Mouse (Mus musculus) embryonic fibroblast, embryonic 13.5 days (primary cell): Measurements from ENCODE around the gene Nacc2. TPM values are rescaled to one million over a fixed set of nuclear protein-coding genes. Genes with fewer than 3 reads are reported as not detected.
A peak's percentile ranks its signal among the peaks of the same experiment; 100 is the strongest.

Experiments used
- H3K27ac ChIP-seq: 2 replicates; pipeline ENCODE4 v1.5.1; 2012; ENCODE audit warnings: low read length, control low read depth, inconsistent platforms; ENCODE audit not compliant: insufficient read depth
- H3K4me1 ChIP-seq: 2 replicates; pipeline ENCODE4 v1.6.1; 2011; ENCODE audit warnings: low read length; ENCODE audit not compliant: control insufficient read depth, insufficient read depth
- H3K4me3 ChIP-seq: 2 replicates; pipeline ENCODE4 v1.5.1; 2011; ENCODE audit warnings: mild to moderate bottlenecking, control low read depth, low read length; ENCODE audit not compliant: insufficient read depth
- CTCF ChIP-seq: IDR thresholded peaks from 2 replicates; pipeline ENCODE4 v1.5.1; 2011; ENCODE audit warnings: mild to moderate bottlenecking, control low read depth, low read length, moderate library complexity, borderline replicate concordance; ENCODE audit not compliant: insufficient read depth
- POLR2A ChIP-seq: IDR thresholded peaks from 2 replicates; pipeline ENCODE4 v1.6.1; 2011; ENCODE audit warnings: low read depth, mild to moderate bottlenecking, control low read depth, low read length, moderate library complexity
- polyA plus RNA-seq: library from polyadenylated mRNA; stranded (reverse); fragments of >200 nt; gene quantifications from 2 replicates; pipeline ENCODE4 v1.2.4, GENCODE M21; 2011; ENCODE audit warnings: low read depth; ENCODE audit not compliant: missing spikeins, insufficient read length

Nacc2 gene
- polyA plus RNA-seq, result 21.1 and 23.1 TPM in 2 replicates

DNA sequence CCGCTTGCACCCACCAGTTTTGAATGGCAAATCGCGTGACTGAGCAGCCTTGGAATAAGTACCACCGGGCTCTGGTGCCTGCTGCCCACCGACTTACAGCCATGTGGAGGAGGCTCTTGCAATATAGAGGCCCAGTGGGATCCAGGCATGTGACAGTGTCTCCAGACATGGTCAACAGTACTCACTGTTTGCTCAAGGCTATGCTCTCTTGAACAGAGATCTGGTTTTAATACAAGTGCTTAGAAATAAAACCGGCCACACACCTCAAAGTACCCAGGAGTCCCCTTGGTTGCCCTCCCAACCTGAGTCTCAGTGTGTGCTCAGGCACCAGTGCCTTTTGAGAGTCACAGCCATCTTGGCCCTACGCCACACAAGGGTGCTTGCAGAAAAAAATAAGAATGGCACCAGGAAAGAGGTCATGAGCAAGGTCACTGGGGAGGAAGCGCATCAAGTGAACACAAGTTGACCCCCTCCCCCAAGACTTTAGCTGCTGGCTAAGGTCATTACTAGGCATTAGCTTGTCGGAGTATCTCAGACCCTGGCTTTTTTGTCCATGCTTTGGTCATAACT lies at the start of gene Nacc2:
TSS of gene Nacc2 (minus strand) at position 142 of the 570 bp plus-strand sequence.
- H3K27ac ChIP-seq, result peak within 1 kb of the TSS; percentile 7; the same call in 1 of the 2 replicates
- TF ChIP-seq POLR2A (no peak), CTCF (no peak)
- peak within 1 kb of the TSS; percentile 57 for H3K4me3 ChIP-seq
- H3K4me1 ChIP-seq, result peaks cover 10% of the 10 kb centered on the region

DNA sequence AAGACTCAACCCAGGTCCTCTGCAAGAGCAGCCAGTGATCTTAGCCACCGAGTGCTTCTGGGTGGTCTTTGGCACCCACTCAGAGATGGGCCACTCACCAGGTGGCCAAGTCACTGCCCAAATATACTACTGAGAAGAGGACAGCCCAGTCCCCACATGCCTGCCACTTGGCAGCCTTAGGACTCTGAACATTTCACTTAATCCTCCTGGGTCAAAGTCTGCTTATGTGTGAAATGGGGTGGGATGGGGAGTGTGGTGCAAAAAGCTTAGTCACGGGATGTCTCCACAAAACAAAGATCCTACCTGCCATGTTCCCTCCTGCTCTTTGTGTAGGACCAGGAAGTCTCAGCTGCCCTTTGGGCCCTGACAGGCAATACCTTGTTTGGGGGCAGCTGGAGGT lies 49.1 kb upstream of the Nacc2 start:
- TF ChIP-seq CTCF (no peak), POLR2A (no peak)
- Histone ChIP-seq H3K27ac (no peak overlapping the region), H3K4me3 (no peak overlapping the region), H3K4me1 (no peaks in the 10 kb centered on the region)

- TF ChIP-seq CTCF, result no peak
- no peak for TF ChIP-seq POLR2A
- Histone ChIP-seq H3K4me1 (no peaks in the 10 kb centered on the region), H3K4me3 (no peak overlapping the region), H3K27ac (no peak overlapping the region)
These were observed 47.4 kb upstream of the Nacc2 start for GRCm38 (mm10) chr2:26170376-26170775.

DNA sequence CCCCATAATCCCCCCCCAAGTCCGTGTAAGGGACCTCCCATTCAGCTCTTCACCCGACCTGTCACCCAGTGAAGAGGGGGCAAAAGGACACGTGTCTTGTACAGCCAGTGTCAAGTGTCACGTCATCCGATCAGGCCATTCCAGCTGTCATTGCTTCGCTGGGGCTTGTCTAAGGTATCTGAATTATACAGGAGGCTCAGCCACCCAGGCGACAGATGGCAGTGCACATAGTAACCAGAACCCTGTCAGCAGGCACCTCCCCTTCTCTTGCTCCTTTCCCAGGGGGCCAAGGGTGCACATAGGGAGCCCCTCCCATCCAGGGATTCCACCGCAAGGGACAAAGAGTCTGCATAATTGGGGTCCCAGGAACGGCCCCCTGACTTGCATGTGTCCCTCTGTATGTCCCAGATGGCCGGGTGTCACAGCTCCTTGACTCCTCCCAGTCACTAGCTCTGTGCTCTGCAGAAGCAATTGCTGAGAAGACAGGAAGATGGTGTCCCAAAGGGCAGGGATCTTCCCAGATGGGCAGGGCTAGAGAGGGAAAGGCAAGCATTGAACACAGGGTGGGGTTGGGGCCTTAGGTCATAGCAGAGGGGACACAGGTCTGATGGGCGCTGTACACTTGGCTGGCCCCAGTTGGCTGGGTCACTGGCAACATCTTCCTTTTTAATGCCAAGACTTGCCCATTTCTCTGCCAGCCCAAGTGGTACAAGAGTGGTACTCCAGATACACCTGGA lies 46.0 kb upstream of the Nacc2 start:
- Histone ChIP-seq H3K27ac (no peak overlapping the region), H3K4me3 (no peak overlapping the region), H3K4me1 (no peaks in the 10 kb centered on the region)
- TF ChIP-seq POLR2A (no peak), CTCF (no peak)

DNA sequence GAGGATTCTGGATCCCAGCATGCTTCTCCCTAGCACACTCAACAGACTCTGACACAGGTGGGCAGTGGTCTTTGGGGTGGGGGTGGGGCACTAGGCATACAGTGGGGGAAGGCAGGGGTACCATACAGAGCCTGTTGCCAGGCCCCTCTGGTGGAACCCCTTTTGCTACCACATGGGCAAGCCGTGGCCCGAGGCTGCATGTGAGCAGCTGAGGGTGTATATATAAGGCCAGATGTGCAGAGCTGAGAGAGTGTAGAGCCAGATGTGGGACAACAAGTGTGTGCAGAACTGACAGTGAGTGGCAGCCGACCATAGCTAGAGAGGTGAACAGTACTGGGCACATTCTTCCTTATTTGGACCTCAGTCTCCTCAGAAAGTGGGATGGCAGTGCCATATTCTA lies 43.9 kb upstream of the Nacc2 start:
- Histone ChIP-seq H3K27ac (no peak overlapping the region), H3K4me3 (no peak overlapping the region), H3K4me1 (no peaks in the 10 kb centered on the region)
- TF ChIP-seq CTCF (no peak), POLR2A (no peak)

- H3K27ac ChIP-seq, result no peak overlapping the region
- H3K4me3 ChIP-seq, result no peak overlapping the region
- no peak for TF ChIP-seq POLR2A
- no peak for TF ChIP-seq CTCF
- no peaks in the 10 kb centered on the region for H3K4me1 ChIP-seq
These were observed 35.0 kb upstream of the Nacc2 start for GRCm38 (mm10) chr2:26158064-26158463.

DNA sequence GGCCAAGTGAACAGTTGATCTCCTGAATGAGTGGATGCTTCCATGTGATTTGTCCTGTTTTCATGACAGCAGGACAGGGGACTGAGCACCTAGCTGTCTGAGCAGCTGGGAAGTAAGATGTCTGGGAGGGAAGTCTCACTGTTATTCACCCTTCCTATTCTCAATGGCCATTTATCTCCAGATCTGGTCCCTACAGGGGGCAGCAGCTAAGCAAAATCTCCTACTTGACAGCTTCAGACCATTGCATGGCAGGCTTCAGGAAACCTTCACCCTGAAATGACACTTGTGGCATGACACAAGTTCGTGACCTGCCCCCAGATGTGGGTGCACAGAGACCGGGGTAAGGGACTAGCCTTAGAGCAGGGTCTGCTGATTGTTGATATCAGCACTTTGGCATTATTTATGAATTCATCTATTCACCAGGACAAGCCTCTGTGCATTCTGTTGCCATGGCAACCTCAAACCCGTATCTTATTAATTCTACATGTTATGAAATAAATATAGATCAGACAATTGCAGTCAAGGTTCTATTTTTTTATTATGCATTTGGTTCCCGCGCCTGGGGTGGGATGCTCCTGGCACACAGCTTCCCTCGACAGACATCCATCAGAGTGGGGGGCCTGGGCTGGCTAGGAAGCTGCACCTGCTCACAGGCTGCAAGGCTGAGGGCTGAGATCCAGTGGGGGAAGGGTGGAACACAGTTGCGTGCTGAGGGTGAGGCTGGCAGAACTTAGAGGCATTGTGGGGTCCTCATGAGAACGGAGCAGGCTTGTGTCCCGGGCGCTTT lies 33.4 kb upstream of the Nacc2 start:
- Histone ChIP-seq H3K4me3 (no peak overlapping the region), H3K27ac (no peak overlapping the region), H3K4me1 (no peaks in the 10 kb centered on the region)
- TF ChIP-seq POLR2A (no peak), CTCF (no peak)

GRCm38 (mm10) chr2:26155737-26156136 lies 32.7 kb upstream of the Nacc2 start:
- no peak for TF ChIP-seq CTCF
- no peak for TF ChIP-seq POLR2A
- Histone ChIP-seq H3K4me3 (no peak overlapping the region), H3K4me1 (no peaks in the 10 kb centered on the region), H3K27ac (no peak overlapping the region)

- no peak for TF ChIP-seq POLR2A
- TF ChIP-seq CTCF, result no peak
- Histone ChIP-seq H3K4me3 (no peak overlapping the region), H3K4me1 (no peaks in the 10 kb centered on the region), H3K27ac (no peak overlapping the region)
These were observed 31.6 kb upstream of the Nacc2 start for GRCm38 (mm10) chr2:26154586-26154985.

DNA sequence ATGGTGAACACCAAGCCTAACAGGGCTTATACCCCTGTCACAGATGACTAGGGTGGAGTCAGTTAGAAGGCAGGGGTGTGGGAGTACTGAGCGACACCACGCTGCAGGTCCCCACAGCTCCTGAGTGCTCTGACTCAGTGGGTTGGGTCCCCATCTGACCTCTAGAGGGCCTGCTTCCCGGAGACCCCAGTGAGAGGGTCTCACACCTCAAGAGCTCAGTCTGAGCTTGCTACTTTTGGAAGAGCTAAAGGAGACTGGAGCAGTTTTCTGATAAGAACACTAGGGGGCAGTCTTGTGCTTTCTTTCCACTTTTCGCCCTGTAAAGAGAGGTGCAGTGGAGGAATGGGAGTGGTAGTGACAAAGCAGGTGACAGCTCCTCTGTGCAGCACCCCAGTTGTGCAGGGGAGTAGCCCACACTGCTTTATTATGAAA lies 30.9 kb upstream of the Nacc2 start:
- no peak for TF ChIP-seq POLR2A
- TF ChIP-seq CTCF, result no peak
- Histone ChIP-seq H3K4me1 (no peaks in the 10 kb centered on the region), H3K27ac (no peak overlapping the region), H3K4me3 (no peak overlapping the region)
